ENCODE assay signal across 8 mouse cellular contexts in the genomic region with DNA sequence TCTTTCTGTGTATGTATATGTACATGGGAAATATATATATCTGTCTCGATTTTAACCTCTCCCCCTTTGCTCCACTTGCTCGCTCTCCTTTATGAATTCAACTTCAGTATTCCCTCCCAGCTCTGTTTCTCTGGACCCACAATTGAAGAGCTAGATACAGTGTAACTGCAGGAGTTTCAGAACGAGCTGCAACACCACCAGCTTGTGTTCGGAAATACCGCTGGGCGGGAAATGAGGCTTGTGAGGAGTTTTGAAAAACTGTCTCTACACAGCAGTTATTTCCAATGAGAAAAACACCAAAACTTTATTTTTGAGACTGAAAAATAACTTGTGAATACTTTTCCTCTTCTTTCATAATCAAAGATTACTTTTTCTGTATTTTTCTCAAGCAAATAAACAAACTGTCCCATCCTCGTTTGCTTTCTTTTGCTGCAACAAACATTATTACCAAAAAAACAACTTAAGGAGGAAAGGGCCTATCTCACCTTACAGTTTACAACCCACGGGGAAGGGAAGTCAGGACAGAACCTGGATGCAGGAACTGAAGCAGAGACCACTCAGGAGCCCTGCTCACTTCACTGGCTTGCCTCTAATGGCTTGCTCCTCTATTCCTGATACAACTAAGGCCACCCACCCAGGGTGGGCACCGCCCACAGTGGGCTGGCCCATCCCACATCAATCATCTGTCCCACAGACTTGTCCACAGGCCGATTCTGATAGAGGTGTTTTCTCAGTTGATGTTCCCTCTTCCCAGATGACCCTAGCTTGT. TPM values are rescaled to one million over a fixed set of nuclear protein-coding genes. Genes with fewer than 3 reads are reported as not detected.
A peak's percentile ranks its signal among the peaks of the same experiment; 100 is the strongest.
DNase-seq lines count a peak whose midpoint lies in the region; ATAC-seq and TF ChIP-seq lines count a peak whose summit lies in the region.

No protein-coding gene starts in this region.

- DNase-seq in hindbrain, embryonic 11.5 days (ENCODE audit: low spot score): peak; percentile 34
- DNase-seq in hindbrain, postnatal 0 days (ENCODE audit: low spot score): no peak
- peak; percentile 83 for DNase-seq in G1E (ENCODE audit: low spot score)
- DNase-seq in neural tube, embryonic 10.5 days (ENCODE audit: extremely low spot score, low spot score): peak; percentile 20
- DNase-seq in left cerebral cortex, postnatal 25 days (ENCODE audit: low spot score in 2 of 2): no peak
- DNase-seq in adrenal gland, postnatal 4 days (ENCODE audit: low spot score in 2 of 2): no peak

- H3K9ac ChIP-seq in hindbrain, embryonic 11.5 days (ENCODE audit: low read depth, low read length): no peak overlapping the region
- H3K9ac ChIP-seq in hindbrain, postnatal 0 days (replicated peaks; ENCODE audit: low read length): no peak overlapping the region
- H3K9ac ChIP-seq in embryonic facial prominence, embryonic 15.5 days: no peak overlapping the region

- intact Hi-C loops in left cerebral cortex, postnatal 25 days (cut with DNase I): no loop called here

- H3K4me1 ChIP-seq in hindbrain, embryonic 11.5 days (replicated peaks; ENCODE audit: control insufficient read depth, insufficient read depth, low read length): peaks cover 2% of the 10 kb centered on the region
- 0 out of 2 replicates have a peak, but pooled peaks cover 4% of the 10 kb centered on the region for H3K4me1 ChIP-seq in hindbrain, postnatal 0 days (ENCODE audit: insufficient read depth, low read length)
- peaks cover 42% of the 10 kb centered on the region for H3K4me1 ChIP-seq in G1E (ENCODE audit: insufficient read depth, low read depth, low read length)
- peaks cover 16% of the 10 kb centered on the region for H3K4me1 ChIP-seq in embryonic facial prominence, embryonic 15.5 days

- no peaks in the 10 kb centered on the region for H3K36me3 ChIP-seq in hindbrain, embryonic 11.5 days (ENCODE audit: control insufficient read depth, insufficient read depth, low read length)
- no peaks in the 10 kb centered on the region for H3K36me3 ChIP-seq in hindbrain, postnatal 0 days (ENCODE audit: insufficient read depth, low read length)
- peaks cover 11% of the 10 kb centered on the region for H3K36me3 ChIP-seq in G1E (replicated peaks)
- H3K36me3 ChIP-seq in embryonic facial prominence, embryonic 15.5 days: no peaks in the 10 kb centered on the region

- H3K27ac ChIP-seq in hindbrain, embryonic 11.5 days (ENCODE audit: low read depth, low read length): no peak overlapping the region
- no peak overlapping the region for H3K27ac ChIP-seq in hindbrain, postnatal 0 days
- H3K27ac ChIP-seq in embryonic facial prominence, embryonic 15.5 days (replicated peaks): 0 out of 2 replicates have a peak overlapping the region, but pooled peaks have one; percentile 91

- no peaks in the 10 kb centered on the region for H3K27me3 ChIP-seq in hindbrain, embryonic 11.5 days (ENCODE audit: control insufficient read depth, insufficient read depth, low read length)
- no peaks in the 10 kb centered on the region for H3K27me3 ChIP-seq in hindbrain, postnatal 0 days (ENCODE audit: insufficient read depth, low read length)
- H3K27me3 ChIP-seq in G1E (ENCODE audit: insufficient read depth, low read length): peaks cover 14% of the 10 kb centered on the region
- no peaks in the 10 kb centered on the region for H3K27me3 ChIP-seq in embryonic facial prominence, embryonic 15.5 days

- 54% methylated on average over 10 of the region's 10 CpGs for WGBS in hindbrain, embryonic 11.5 days
- 53% methylated on average over 10 of the region's 10 CpGs for WGBS in hindbrain, postnatal 0 days
- 56% methylated on average over 10 of the region's 10 CpGs for WGBS in embryonic facial prominence, embryonic 15.5 days

- no peak overlapping the region for H3K4me3 ChIP-seq in hindbrain, embryonic 11.5 days (ENCODE audit: low read depth, low read length)
- H3K4me3 ChIP-seq in hindbrain, postnatal 0 days (ENCODE audit: low read length): no peak overlapping the region
- H3K4me3 ChIP-seq in G1E (ENCODE audit: low read depth, low read length): peak overlapping the region; percentile 87
- no peak overlapping the region for H3K4me3 ChIP-seq in embryonic facial prominence, embryonic 15.5 days (replicated peaks)

- TF ChIP-seq CTCF in hindbrain, postnatal 0 days (IDR thresholded peaks at IDR 0.05; ENCODE audit: low read depth): no peak
- TF ChIP-seq CTCF in G1E (IDR thresholded peaks at IDR 0.05; ENCODE audit: low read depth, low read length): no peak

- no peaks in the 10 kb centered on the region for H3K9me3 ChIP-seq in hindbrain, embryonic 11.5 days (ENCODE audit: control insufficient read depth, low read length)
- H3K9me3 ChIP-seq in hindbrain, postnatal 0 days (ENCODE audit: low read length): no peaks in the 10 kb centered on the region
- H3K9me3 ChIP-seq in G1E (replicated peaks): no peaks in the 10 kb centered on the region
- no peaks in the 10 kb centered on the region for H3K9me3 ChIP-seq in embryonic facial prominence, embryonic 15.5 days (replicated peaks)

- no peak for ATAC-seq in hindbrain, embryonic 11.5 days (ENCODE audit: low FRiP score)
- no peak for ATAC-seq in hindbrain, postnatal 0 days
- ATAC-seq in G1E (ENCODE audit: extremely low read depth, insufficient number of reproducible peaks, low FRiP score, poor library complexity, severe bottlenecking): peak; percentile 78
- no peak for ATAC-seq in embryonic facial prominence, embryonic 15.5 days (ENCODE audit: insufficient number of reproducible peaks, low FRiP score, low TSS enrichment, low read depth)
- no peak for ATAC-seq in activated CD4-positive, CD25-positive, alpha-beta regulatory T cell, adult 4 months

- no peak overlapping the region for H3K4me2 ChIP-seq in hindbrain, embryonic 11.5 days (replicated peaks; ENCODE audit: low read depth, low read length)
- no peak overlapping the region for H3K4me2 ChIP-seq in hindbrain, postnatal 0 days (ENCODE audit: low read depth, low read length)
- H3K4me2 ChIP-seq in embryonic facial prominence, embryonic 15.5 days (replicated peaks): no peak overlapping the region

RNA-seq across cellular contexts. Expression of a gene that starts 1.3 kb away (rescaled TPM):
- 26.7 and 36.8 TPM in 2 replicates for polyA plus RNA-seq in hindbrain, embryonic 11.5 days (2014; fragmentation: Nextera tagmentation; extraction: Ambion mirVana)
- total RNA-seq in hindbrain, postnatal 0 days (2014; rRNA removed): 21.7 and 26.1 TPM in 2 replicates
- 25.1 and 29.9 TPM in 2 replicates for polyA plus RNA-seq in hindbrain, postnatal 0 days (2015; fragmentation: Nextera tagmentation; extraction: Ambion mirVana)
- total RNA-seq in G1E (2014; fragmentation: Nextera tagmentation): 101 and 107 TPM in 2 replicates
- 106 and 123 TPM in 2 replicates for total RNA-seq in G1E (2017)
- 23.4 and 27.8 TPM in 2 replicates for polyA plus RNA-seq in G1E (2012)
- polyA plus RNA-seq in embryonic facial prominence, embryonic 15.5 days (2015; fragmentation: Nextera tagmentation; extraction: Ambion mirVana): 27.6 and 27.9 TPM in 2 replicates
- total RNA-seq in left cerebral cortex, postnatal 25 days (2021): 10 to 100 TPM; 29.3 to 36.7 TPM
- 10 to 100 TPM; 36.2 to 44.1 TPM for total RNA-seq in adrenal gland, postnatal 4 days (2021)
- 10 to 100 TPM in 1 of 2 experiments, 1 to 10 TPM in 1; 8.1 to 11.8 TPM for polyA plus RNA-seq in activated CD4-positive, CD25-positive, alpha-beta regulatory T cell, adult 4 months (2017; shearing (Covaris generic))

Comparison
In these comparisons a context has a peak if more than half of its experiments do, and no peak if none do; other contexts are left out.
1. DNase-seq: peak in hindbrain, embryonic 11.5 days (single experiment), G1E (single experiment) and neural tube, embryonic 10.5 days (single experiment); none in hindbrain, postnatal 0 days (single experiment), left cerebral cortex, postnatal 25 days (0 of 2) and adrenal gland, postnatal 4 days (0 of 2).